Comparison of ENCODE assay signal across 13 mouse cellular contexts in the genomic region with DNA sequence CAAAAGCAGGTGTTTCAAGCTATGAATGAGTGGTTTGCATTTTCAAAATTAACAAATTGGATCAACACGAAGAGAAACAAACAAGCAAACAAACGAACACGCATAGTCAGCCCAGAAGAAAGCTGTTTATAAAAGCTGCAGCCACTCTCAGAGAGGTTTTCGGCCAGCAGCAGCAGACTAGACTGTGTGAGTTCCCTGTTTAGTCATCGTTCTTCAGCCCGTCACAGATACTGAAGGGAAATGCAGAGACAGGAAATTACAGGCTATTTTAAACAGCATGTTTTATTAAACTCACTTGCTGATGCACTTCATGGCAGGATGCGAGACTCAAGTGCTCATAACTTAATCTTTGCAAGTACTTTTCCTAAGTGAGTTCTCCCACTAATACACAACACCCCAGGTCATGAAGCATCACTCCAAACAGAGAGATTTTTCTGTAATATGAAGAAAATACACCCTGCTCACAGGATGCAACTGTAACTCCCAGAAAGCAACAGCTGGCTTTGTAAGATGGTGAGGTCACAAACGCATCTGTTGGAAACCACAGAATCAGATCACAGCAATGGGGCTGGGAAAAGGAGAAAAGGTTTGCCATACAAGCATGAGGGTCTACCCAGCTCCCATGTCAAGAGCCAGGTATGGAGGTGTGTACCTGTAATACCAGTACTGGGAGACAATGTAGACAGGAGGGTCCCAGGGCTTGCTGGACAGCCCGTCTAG. TPM values are rescaled to one million over a fixed set of nuclear protein-coding genes. Genes with fewer than 3 reads are reported as not detected.
DNase-seq lines count a peak whose midpoint lies in the region; ATAC-seq lines count a peak whose summit lies in the region.
"Had no signal": no experiment of that assay in that cellular context is flagged by ENCODE, and none has a peak within 500 bp of the region (broad histone marks: within the 10 kb centered on the region; RNA-seq: fewer than 3 reads in every experiment).

No protein-coding gene starts in this region.

- no peak overlapping the region for H3K9ac ChIP-seq in forebrain, embryonic 11.5 days (ENCODE audit: low read length)
- H3K9ac ChIP-seq in forebrain, embryonic 15.5 days (replicated peaks): no peak overlapping the region
- H3K9ac ChIP-seq in lung, embryonic 16.5 days (ENCODE audit: low read length): no peak overlapping the region
- H3K9ac ChIP-seq in embryonic facial prominence, embryonic 15.5 days: no peak overlapping the region
- no peak overlapping the region for H3K9ac ChIP-seq in limb, embryonic 15.5 days
- no peak overlapping the region for H3K9ac ChIP-seq in liver, embryonic 11.5 days (ENCODE audit: low read depth, low read length)
- H3K9ac ChIP-seq: hindbrain, embryonic 15.5 days; midbrain, embryonic 15.5 days; neural tube, embryonic 12.5 days had no signal

- H3K9me3 ChIP-seq in forebrain, embryonic 11.5 days (ENCODE audit: control insufficient read depth, low read length): no peaks in the 10 kb centered on the region
- H3K9me3 ChIP-seq in forebrain, embryonic 15.5 days: no peaks in the 10 kb centered on the region
- H3K9me3 ChIP-seq in lung, embryonic 16.5 days (ENCODE audit: control insufficient read depth, low read length): no peaks in the 10 kb centered on the region
- H3K9me3 ChIP-seq in embryonic facial prominence, embryonic 15.5 days (replicated peaks): no peaks in the 10 kb centered on the region
- no peaks in the 10 kb centered on the region for H3K9me3 ChIP-seq in limb, embryonic 15.5 days
- H3K9me3 ChIP-seq in liver, embryonic 11.5 days (ENCODE audit: control insufficient read depth, low read length): no peaks in the 10 kb centered on the region
- H3K9me3 ChIP-seq: hindbrain, embryonic 15.5 days; midbrain, embryonic 15.5 days; neural tube, embryonic 12.5 days had no signal

- 86% methylated on average over 9 of the region's 9 CpGs for WGBS in forebrain, embryonic 11.5 days
- 73% methylated on average over 9 of the region's 9 CpGs for WGBS in forebrain, embryonic 15.5 days
- WGBS in lung, embryonic 16.5 days: 48% methylated on average over 9 of the region's 9 CpGs
- WGBS in embryonic facial prominence, embryonic 15.5 days: 49% methylated on average over 9 of the region's 9 CpGs
- 54% methylated on average over 9 of the region's 9 CpGs for WGBS in limb, embryonic 15.5 days
- WGBS in liver, embryonic 11.5 days: 59% methylated on average over 9 of the region's 9 CpGs

- peak; percentile 25 for DNase-seq in forebrain, embryonic 11.5 days (ENCODE audit: low spot score)
- no peak for DNase-seq in lung, postnatal 25 days (ENCODE audit: low spot score)
- DNase-seq in spleen, adult 12 weeks (ENCODE audit: low spot score): no peak
- no peak for DNase-seq in liver, embryonic 11.5 days (ENCODE audit: low spot score)
- DNase-seq: cerebellum, adult 8-10 months; embryo, embryonic 11 days had no signal

- no peaks in the 10 kb centered on the region for H3K36me3 ChIP-seq in forebrain, embryonic 11.5 days (ENCODE audit: control insufficient read depth, insufficient read depth, low read length)
- peaks cover 12% of the 10 kb centered on the region for H3K36me3 ChIP-seq in forebrain, embryonic 15.5 days
- peaks cover 3% of the 10 kb centered on the region for H3K36me3 ChIP-seq in lung, embryonic 16.5 days (ENCODE audit: control insufficient read depth, insufficient read depth, low read length)
- peaks cover 25% of the 10 kb centered on the region for H3K36me3 ChIP-seq in embryonic facial prominence, embryonic 15.5 days
- peaks cover 33% of the 10 kb centered on the region for H3K36me3 ChIP-seq in limb, embryonic 15.5 days
- no peaks in the 10 kb centered on the region for H3K36me3 ChIP-seq in liver, embryonic 11.5 days (ENCODE audit: control insufficient read depth, insufficient read depth, low read length)
- H3K36me3 ChIP-seq: midbrain, embryonic 15.5 days had no signal

- H3K4me2 ChIP-seq in forebrain, embryonic 11.5 days (ENCODE audit: low read depth, low read length, severe bottlenecking): no peak overlapping the region
- no peak overlapping the region for H3K4me2 ChIP-seq in forebrain, embryonic 15.5 days (replicated peaks)
- no peak overlapping the region for H3K4me2 ChIP-seq in lung, embryonic 16.5 days (ENCODE audit: low read depth, low read length)
- no peak overlapping the region for H3K4me2 ChIP-seq in embryonic facial prominence, embryonic 15.5 days (replicated peaks)
- no peak overlapping the region for H3K4me2 ChIP-seq in limb, embryonic 15.5 days
- H3K4me2 ChIP-seq in liver, embryonic 11.5 days: no peak overlapping the region
- H3K4me2 ChIP-seq: hindbrain, embryonic 15.5 days; midbrain, embryonic 15.5 days; neural tube, embryonic 12.5 days had no signal

- ATAC-seq in forebrain, embryonic 11.5 days (replicated peaks; ENCODE audit: low FRiP score): no peak
- no peak for ATAC-seq in forebrain, embryonic 15.5 days (replicated peaks)
- peak; percentile 64 for ATAC-seq in lung, embryonic 16.5 days (ENCODE audit: low read depth)
- ATAC-seq in embryonic facial prominence, embryonic 15.5 days (ENCODE audit: insufficient number of reproducible peaks, low FRiP score, low TSS enrichment, low read depth): no peak
- ATAC-seq in limb, embryonic 15.5 days (ENCODE audit: insufficient number of reproducible peaks, low FRiP score, low TSS enrichment, low read depth): no peak
- no peak for ATAC-seq in liver, embryonic 11.5 days (replicated peaks; ENCODE audit: low FRiP score)
- ATAC-seq: midbrain, embryonic 15.5 days had no signal

- no peak overlapping the region for H3K4me3 ChIP-seq in forebrain, embryonic 11.5 days (ENCODE audit: low read depth, low read length)
- no peak overlapping the region for H3K4me3 ChIP-seq in forebrain, embryonic 15.5 days
- no peak overlapping the region for H3K4me3 ChIP-seq in lung, embryonic 16.5 days (ENCODE audit: low read length)
- H3K4me3 ChIP-seq in embryonic facial prominence, embryonic 15.5 days (replicated peaks): no peak overlapping the region
- H3K4me3 ChIP-seq in limb, embryonic 15.5 days: no peak overlapping the region
- no peak overlapping the region for H3K4me3 ChIP-seq in liver, embryonic 11.5 days (ENCODE audit: low read depth, low read length)
- H3K4me3 ChIP-seq: hindbrain, embryonic 15.5 days; midbrain, embryonic 15.5 days; neural tube, embryonic 12.5 days had no signal

- H3K27me3 ChIP-seq in forebrain, embryonic 11.5 days (ENCODE audit: control insufficient read depth, insufficient read depth, low read length): no peaks in the 10 kb centered on the region
- H3K27me3 ChIP-seq in forebrain, embryonic 15.5 days: no peaks in the 10 kb centered on the region
- no peaks in the 10 kb centered on the region for H3K27me3 ChIP-seq in lung, embryonic 16.5 days (ENCODE audit: control insufficient read depth, insufficient read depth, low read depth, low read length)
- no peaks in the 10 kb centered on the region for H3K27me3 ChIP-seq in embryonic facial prominence, embryonic 15.5 days
- no peaks in the 10 kb centered on the region for H3K27me3 ChIP-seq in limb, embryonic 15.5 days
- peaks cover 10% of the 10 kb centered on the region for H3K27me3 ChIP-seq in liver, embryonic 11.5 days (replicated peaks; ENCODE audit: control insufficient read depth, insufficient read depth, low read length)
- H3K27me3 ChIP-seq: hindbrain, embryonic 15.5 days; midbrain, embryonic 15.5 days; neural tube, embryonic 12.5 days had no signal

- no peak overlapping the region for H3K27ac ChIP-seq in forebrain, embryonic 11.5 days (ENCODE audit: low read depth, low read length)
- H3K27ac ChIP-seq in forebrain, embryonic 15.5 days (replicated peaks): no peak overlapping the region
- H3K27ac ChIP-seq in lung, embryonic 16.5 days (ENCODE audit: low read length): no peak overlapping the region
- H3K27ac ChIP-seq in embryonic facial prominence, embryonic 15.5 days (replicated peaks): peak overlapping the region; percentile 56
- H3K27ac ChIP-seq in limb, embryonic 15.5 days: peak overlapping the region; percentile 50
- no peak overlapping the region for H3K27ac ChIP-seq in liver, embryonic 11.5 days (ENCODE audit: low read depth, low read length)
- H3K27ac ChIP-seq: hindbrain, embryonic 15.5 days; midbrain, embryonic 15.5 days; neural tube, embryonic 12.5 days had no signal

- no peaks in the 10 kb centered on the region for H3K4me1 ChIP-seq in forebrain, embryonic 11.5 days (replicated peaks; ENCODE audit: control insufficient read depth, insufficient read depth, low read length)
- no peaks in the 10 kb centered on the region for H3K4me1 ChIP-seq in forebrain, embryonic 15.5 days
- no peaks in the 10 kb centered on the region; the same call in 1 of the 2 replicates for H3K4me1 ChIP-seq in lung, embryonic 16.5 days (replicated peaks; ENCODE audit: control insufficient read depth, insufficient read depth, low read length)
- H3K4me1 ChIP-seq in embryonic facial prominence, embryonic 15.5 days: peaks cover 8% of the 10 kb centered on the region; the same call in 1 of the 2 replicates
- peaks cover 12% of the 10 kb centered on the region; the same call in 1 of the 2 replicates for H3K4me1 ChIP-seq in limb, embryonic 15.5 days
- H3K4me1 ChIP-seq in liver, embryonic 11.5 days (replicated peaks; ENCODE audit: control insufficient read depth, insufficient read depth, low read length): no peaks in the 10 kb centered on the region
- H3K4me1 ChIP-seq: hindbrain, embryonic 15.5 days; midbrain, embryonic 15.5 days; neural tube, embryonic 12.5 days had no signal

RNA-seq across cellular contexts. Expression of gene Sertad4, which starts 14.3 kb away (rescaled TPM):
- 17.2 and 17.3 TPM in 2 replicates for polyA plus RNA-seq in forebrain, embryonic 11.5 days (2014; fragmentation: Nextera tagmentation; extraction: Ambion mirVana)
- 35.8 and 36.8 TPM in 2 replicates for polyA plus RNA-seq in forebrain, embryonic 15.5 days (2015; fragmentation: Nextera tagmentation; extraction: Ambion mirVana)
- 6.1 and 9.4 TPM in 2 replicates for polyA plus RNA-seq in lung, embryonic 16.5 days (2015; fragmentation: Nextera tagmentation; extraction: Ambion mirVana)
- polyA plus RNA-seq in embryonic facial prominence, embryonic 15.5 days (2015; fragmentation: Nextera tagmentation; extraction: Ambion mirVana): 58.0 and 63.4 TPM in 2 replicates
- polyA plus RNA-seq in limb, embryonic 15.5 days (2015; fragmentation: Nextera tagmentation; extraction: Ambion mirVana): 48.2 and 72.5 TPM in 2 replicates
- polyA plus RNA-seq in liver, embryonic 11.5 days (2014; fragmentation: Nextera tagmentation; extraction: Ambion mirVana): 3.9 and 4.0 TPM in 2 replicates

Comparison
In these comparisons a context has a peak if more than half of its experiments do, and no peak if none do; other contexts are left out.
1. H3K27ac ChIP-seq: peak in embryonic facial prominence, embryonic 15.5 days (single experiment) and limb, embryonic 15.5 days (single experiment); none in forebrain, embryonic 11.5 days (single experiment), forebrain, embryonic 15.5 days (single experiment), lung, embryonic 16.5 days (single experiment) and liver, embryonic 11.5 days (single experiment).